Mouse (Mus musculus) heart, adult 2 months (tissue): ENCODE measurements at regions not wholly inside any gene's neighbourhood (a gene's known extent, or its start where the extent isn't known, plus 50 kb on each side); places are given as distances from the start of the nearest gene placed in this dataset.

Experiments
- DNase-seq, 2 experiments: peaks; one replicate each; pipeline ENCODE4 v3.0.0; 2021
- H3K27ac ChIP-seq: fragments of 200-600 bp; 2 replicates; pipeline ENCODE4 v1.8.1; 2022
- H3K27me3 ChIP-seq: fragments of 200-500 bp; 2 replicates; pipeline ENCODE4 v1.6.1; 2012; ENCODE audit warnings: mild to moderate bottlenecking, low read length, inconsistent platforms, mixed read lengths; ENCODE audit not compliant: control insufficient read depth, insufficient read depth
- H3K36me3 ChIP-seq: fragments of 200-500 bp; 2 replicates; pipeline ENCODE4 v1.6.1; 2012; ENCODE audit warnings: low read length, inconsistent platforms; ENCODE audit not compliant: control insufficient read depth, insufficient read depth
- H3K4me1 ChIP-seq: fragments of 200-500 bp; 2 replicates; pipeline ENCODE4 v1.6.1; 2011; ENCODE audit warnings: low read length; ENCODE audit not compliant: control insufficient read depth, insufficient read depth
- H3K4me3 ChIP-seq: fragments of 200-600 bp; 2 replicates; pipeline ENCODE4 v1.8.1; 2022
- H3K79me2 ChIP-seq: fragments of 200-500 bp; replicated peaks from 2 replicates; pipeline ENCODE4 v1.6.1; 2012; ENCODE audit warnings: mild to moderate bottlenecking, inconsistent platforms, low read length, moderate library complexity, mixed read lengths; ENCODE audit not compliant: control insufficient read depth, insufficient read depth
- H3K9ac ChIP-seq: fragments of 200-500 bp; 2 replicates; pipeline ENCODE4 v1.6.1; 2012; ENCODE audit warnings: low read depth, mild to moderate bottlenecking, control low read depth, inconsistent platforms, low read length, mixed read lengths
- CTCF ChIP-seq: fragments of 200-600 bp; IDR thresholded peaks from 2 replicates; pipeline ENCODE4 v1.8.1; 2022; ENCODE audit warnings: antibody characterized with exemption, mild to moderate bottlenecking, moderate library complexity
- EP300 ChIP-seq: fragments of 200-500 bp; IDR thresholded peaks from 2 replicates; pipeline ENCODE4 v1.6.1; 2011; ENCODE audit warnings: low read depth, low read length, control low read depth; ENCODE audit not compliant: insufficient read depth
- POLR2A ChIP-seq: fragments of 200-500 bp; IDR thresholded peaks from 2 replicates; pipeline ENCODE4 v1.6.1; 2011; ENCODE audit warnings: mild to moderate bottlenecking, low read depth, low read length, control low read depth; ENCODE audit not compliant: insufficient read depth
- WGBS: fragments of 180-500 bp; shearing (Covaris S2); methylation state at CpG from one replicate; pipeline ENCODE4 v1.1.7; 2018; 5-methylcytosine and 5-hydroxymethylcytosine counted together
- intact Hi-C: fragments of 180-260 bp; cut with DNase I; formaldehyde crosslinking; loops from one replicate; pipeline ENCODE4 v1.15.1; 2025

- Histone ChIP-seq H3K27ac (no peak overlapping the region), H3K4me3 (no peak overlapping the region), H3K4me1 (peaks cover 8% of the 10 kb centered on the region), H3K36me3 (no peaks in the 10 kb centered on the region), H3K79me2 (no peaks in the 10 kb centered on the region), H3K27me3 (no peaks in the 10 kb centered on the region), H3K9ac (no peak overlapping the region)
- WGBS: 86% methylated on average over 4 of the region's 4 CpGs
- DNase-seq: no peak
- no peak for TF ChIP-seq POLR2A
- TF ChIP-seq EP300: no peak
- no peak for TF ChIP-seq CTCF
- intact Hi-C loops: no loop called here
Measured at GRCm38 (mm10) chr14:76723551-76723950, 166.9 kb upstream of the Serp2 start.

- H3K36me3 ChIP-seq: no peaks in the 10 kb centered on the region
- H3K9ac ChIP-seq: no peak overlapping the region
- peaks cover 8% of the 10 kb centered on the region for H3K4me1 ChIP-seq
- H3K27ac ChIP-seq: no peak overlapping the region
- H3K79me2 ChIP-seq: no peaks in the 10 kb centered on the region
- no peak for TF ChIP-seq POLR2A
- TF ChIP-seq CTCF: no peak
- no peak for TF ChIP-seq EP300
- 95% methylated on average over 5 of the region's 5 CpGs for WGBS
- no peak for DNase-seq
- intact Hi-C loops: no loop called here
- H3K4me3 ChIP-seq: no peak overlapping the region
- H3K27me3 ChIP-seq: no peaks in the 10 kb centered on the region
Measured at GRCm38 (mm10) chr14:76722297-76722696, 165.6 kb upstream of the Serp2 start.

DNA sequence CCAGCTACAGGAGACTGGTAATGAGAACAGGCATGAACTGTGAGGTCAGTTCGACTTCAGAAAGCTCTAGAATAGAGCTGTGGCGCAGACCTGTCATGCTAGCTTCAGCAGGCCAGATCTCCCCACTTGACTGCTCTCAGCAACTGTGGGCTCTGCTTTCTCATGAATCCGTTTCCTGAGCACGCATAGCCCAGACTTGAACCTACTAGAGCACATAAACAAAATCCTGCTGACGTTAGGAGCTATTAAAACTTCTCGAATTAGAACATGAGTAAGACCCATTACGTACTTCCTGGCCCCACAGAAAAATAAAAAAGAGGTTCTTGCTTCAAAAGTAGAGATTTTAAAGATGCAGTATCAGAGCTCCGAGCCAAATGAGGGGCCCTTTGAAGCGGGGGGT is 165.1 kb upstream of the Serp2 start:
- intact Hi-C loops: no loop called here
- Histone ChIP-seq H3K36me3 (no peaks in the 10 kb centered on the region), H3K27me3 (no peaks in the 10 kb centered on the region), H3K27ac (no peak overlapping the region), H3K4me3 (no peak overlapping the region), H3K9ac (no peak overlapping the region), H3K4me1 (peaks cover 8% of the 10 kb centered on the region), H3K79me2 (no peaks in the 10 kb centered on the region)
- DNase-seq: no peak
- 81% methylated on average over 9 of the region's 9 CpGs for WGBS
- TF ChIP-seq POLR2A (no peak), CTCF (no peak), EP300 (no peak)

DNA sequence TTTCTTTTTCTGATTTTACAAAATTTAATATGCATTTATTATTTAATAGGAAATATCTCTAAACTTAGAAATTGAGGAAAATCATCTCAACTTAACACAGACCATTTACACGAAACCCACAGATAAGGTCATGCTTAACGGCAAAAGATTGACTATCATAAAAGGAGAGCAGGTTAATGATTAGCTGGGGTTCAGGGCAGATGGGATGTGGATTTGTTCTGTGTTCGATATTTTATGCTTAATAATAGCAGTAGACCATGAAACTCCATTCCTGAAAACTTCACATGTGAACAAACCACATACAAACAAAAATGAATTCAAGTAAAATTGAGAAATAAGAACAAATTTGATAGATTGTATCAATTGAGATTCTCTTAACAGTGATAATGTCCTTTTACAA is 160.4 kb upstream of the Serp2 start:
- Histone ChIP-seq H3K4me3 (no peak overlapping the region), H3K27ac (no peak overlapping the region), H3K36me3 (no peaks in the 10 kb centered on the region; the same call in 1 of the 2 replicates), H3K27me3 (no peaks in the 10 kb centered on the region), H3K4me1 (peaks cover 11% of the 10 kb centered on the region), H3K9ac (no peak overlapping the region), H3K79me2 (no peaks in the 10 kb centered on the region)
- TF ChIP-seq POLR2A: no peak
- no peak for TF ChIP-seq EP300
- TF ChIP-seq CTCF: no peak
- WGBS: 97% methylated on average over 3 of the region's 3 CpGs
- no peak for DNase-seq
- intact Hi-C loops: no loop called here

DNA sequence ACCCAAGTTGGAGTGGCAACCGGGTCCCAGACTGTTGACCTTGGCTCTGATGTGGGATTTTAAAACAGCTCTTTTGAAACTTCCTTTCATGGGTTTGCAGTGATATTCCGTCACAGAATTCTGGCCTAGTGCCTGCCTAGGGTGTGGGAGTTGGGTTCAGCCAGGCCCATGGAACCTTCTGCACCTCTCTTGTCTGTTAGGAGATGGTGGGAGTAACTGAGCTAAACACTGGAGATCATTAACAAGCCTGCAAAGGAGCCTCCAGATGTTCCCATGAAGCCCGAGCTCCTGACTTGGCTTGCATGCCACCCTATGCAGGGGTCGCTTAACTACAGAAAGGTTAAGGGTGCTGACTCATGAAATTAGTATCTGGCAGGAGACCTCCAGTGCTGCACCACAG is 158.0 kb upstream of the Serp2 start:
- no peaks in the 10 kb centered on the region for H3K79me2 ChIP-seq
- H3K27ac ChIP-seq: peak overlapping the region; percentile 42
- H3K36me3 ChIP-seq: no peaks in the 10 kb centered on the region; the same call in 1 of the 2 replicates
- H3K27me3 ChIP-seq: no peaks in the 10 kb centered on the region
- TF ChIP-seq EP300 (no peak), POLR2A (no peak), CTCF (no peak)
- intact Hi-C loops: loop anchor here (5.0 kb wide), 1 partner anchor 103 kb away; no protein-coding TSS in a partner anchor
- no peak overlapping the region for H3K9ac ChIP-seq
- H3K4me1 ChIP-seq: peaks cover 11% of the 10 kb centered on the region
- 16% methylated on average over 4 of the region's 4 CpGs for WGBS
- no peak overlapping the region for H3K4me3 ChIP-seq
- DNase-seq: peak; percentile 56 to 66

- no peaks in the 10 kb centered on the region; the same call in 1 of the 2 replicates for H3K36me3 ChIP-seq
- 33% methylated on average over 7 of the region's 7 CpGs for WGBS
- intact Hi-C loops: loop anchor here (5.0 kb wide), 1 partner anchor 103 kb away; no protein-coding TSS in a partner anchor
- H3K4me1 ChIP-seq: peaks cover 13% of the 10 kb centered on the region
- peak overlapping the region; percentile 42 for H3K27ac ChIP-seq
- H3K9ac ChIP-seq: no peak overlapping the region
- H3K79me2 ChIP-seq: no peaks in the 10 kb centered on the region
- TF ChIP-seq POLR2A (no peak), CTCF (no peak), EP300 (no peak)
- DNase-seq: no peak
- H3K27me3 ChIP-seq: no peaks in the 10 kb centered on the region
- H3K4me3 ChIP-seq: no peak overlapping the region
Measured at GRCm38 (mm10) chr14:76713946-76714345, 157.3 kb upstream of the Serp2 start.
